Mouse (Mus musculus): ENCODE measurements around the gene Fryl.

DNA sequence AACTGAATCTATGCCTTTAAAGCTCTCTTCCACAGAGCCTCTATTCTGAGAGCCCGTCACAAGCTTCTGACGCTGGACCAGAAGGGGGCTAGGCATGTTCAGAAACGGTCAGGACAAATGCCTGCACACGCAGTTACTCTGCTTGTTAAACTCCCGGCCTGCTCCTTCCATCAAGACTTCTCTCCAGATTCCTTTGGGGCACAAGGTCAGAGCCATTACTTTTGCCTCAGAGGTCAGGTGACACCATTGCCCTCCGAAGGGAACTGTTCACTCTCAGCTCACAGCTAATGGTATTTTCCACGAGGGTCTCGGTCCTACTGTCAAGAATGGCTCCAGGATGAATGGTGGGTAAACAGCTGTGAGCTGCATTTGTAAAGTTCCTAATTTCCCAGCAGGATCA, 164.2 kb downstream of the Fryl start:
- no peak for TF ChIP-seq CTCF (conservative IDR thresholded peaks at IDR 0.05; ENCODE audit: insufficient read depth, insufficient read length, low read depth, low read length)
- TF ChIP-seq POLR2A (IDR thresholded peaks at IDR 0.05; ENCODE audit: low read depth, low read length) = no peak

Data from kidney, adult 2 months (tissue).